Mouse (Mus musculus): Measurements from ENCODE around the gene Upk1b. TPM values are rescaled to one million over a fixed set of nuclear protein-coding genes. Genes with fewer than 3 reads are reported as not detected.

Upk1b gene
- polyA plus RNA-seq, 1 experiment from 2014 or later: not detected

GRCm38 (mm10) chr16:38760239-38760638, 39.9 kb downstream of the Upk1b start:
- Histone ChIP-seq H3K9ac (no peak overlapping the region), H3K9me3 (replicated peaks) (no peaks in the 10 kb centered on the region), H3K27ac (no peak overlapping the region), H3K36me3 (ENCODE audit: poor library complexity, severe bottlenecking) (peaks cover 17% of the 10 kb centered on the region), H3K4me2 (no peak overlapping the region), H3K4me3 (no peak overlapping the region), H3K27me3 (no peaks in the 10 kb centered on the region), H3K4me1 (peaks cover 8% of the 10 kb centered on the region; the same call in 1 of the 2 replicates)
- 98% methylated on average over 5 of the region's 5 CpGs for WGBS
- ATAC-seq: no peak

DNA sequence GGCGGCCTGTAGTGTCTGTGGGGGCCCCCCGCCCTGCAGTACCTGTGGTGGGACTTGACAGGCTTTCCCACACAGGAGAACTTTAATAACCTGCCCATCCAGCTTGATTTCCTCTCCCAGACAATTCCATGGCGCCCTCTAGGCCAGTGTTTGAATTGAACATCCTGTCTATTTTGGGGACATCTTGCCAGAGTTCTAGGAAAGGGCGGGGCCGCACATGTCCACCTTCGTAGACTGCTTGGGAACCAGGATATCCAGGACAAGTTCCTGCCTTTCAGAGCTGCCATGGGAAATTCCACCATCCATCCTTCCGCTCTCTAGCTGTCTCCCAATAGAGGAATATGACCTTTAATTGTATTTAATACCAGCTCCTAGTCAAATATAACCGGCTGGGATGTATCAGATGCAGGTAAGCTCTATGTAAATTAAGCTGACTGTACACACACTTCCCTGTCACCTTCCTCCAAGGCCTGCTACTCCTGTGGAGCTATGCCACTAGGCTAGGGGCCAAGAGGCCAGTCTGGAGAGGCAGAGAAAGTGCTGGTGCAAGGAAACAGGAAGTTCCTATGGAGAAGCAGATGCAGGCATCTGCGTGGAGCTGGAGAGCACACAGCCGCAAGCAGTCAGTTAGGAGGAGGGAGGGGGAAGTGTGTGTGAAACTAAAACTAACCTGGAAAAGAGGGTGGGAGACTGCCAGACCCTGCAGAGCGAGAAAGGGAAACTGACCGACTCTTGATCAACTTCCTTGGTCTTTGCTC, 41.8 kb downstream of the Upk1b start:
- Histone ChIP-seq H3K4me3 (no peak overlapping the region), H3K4me1 (peaks cover 8% of the 10 kb centered on the region; the same call in 1 of the 2 replicates), H3K27me3 (no peaks in the 10 kb centered on the region), H3K4me2 (no peak overlapping the region), H3K9me3 (replicated peaks) (no peaks in the 10 kb centered on the region), H3K9ac (no peak overlapping the region), H3K36me3 (ENCODE audit: poor library complexity, severe bottlenecking) (peaks cover 21% of the 10 kb centered on the region), H3K27ac (no peak overlapping the region)
- WGBS: 91% methylated on average over 12 of the region's 12 CpGs
- no peak for ATAC-seq

- Histone ChIP-seq H3K27ac (no peak overlapping the region), H3K27me3 (no peaks in the 10 kb centered on the region), H3K4me3 (no peak overlapping the region), H3K9me3 (replicated peaks) (no peaks in the 10 kb centered on the region), H3K4me1 (peaks cover 8% of the 10 kb centered on the region; the same call in 1 of the 2 replicates), H3K9ac (no peak overlapping the region), H3K4me2 (no peak overlapping the region), H3K36me3 (ENCODE audit: poor library complexity, severe bottlenecking) (peaks cover 23% of the 10 kb centered on the region)
- no peak for ATAC-seq
- WGBS: 96% methylated on average over 19 of the region's 19 CpGs
Measured at GRCm38 (mm10) chr16:38757626-38758025, 42.5 kb downstream of the Upk1b start.

DNA sequence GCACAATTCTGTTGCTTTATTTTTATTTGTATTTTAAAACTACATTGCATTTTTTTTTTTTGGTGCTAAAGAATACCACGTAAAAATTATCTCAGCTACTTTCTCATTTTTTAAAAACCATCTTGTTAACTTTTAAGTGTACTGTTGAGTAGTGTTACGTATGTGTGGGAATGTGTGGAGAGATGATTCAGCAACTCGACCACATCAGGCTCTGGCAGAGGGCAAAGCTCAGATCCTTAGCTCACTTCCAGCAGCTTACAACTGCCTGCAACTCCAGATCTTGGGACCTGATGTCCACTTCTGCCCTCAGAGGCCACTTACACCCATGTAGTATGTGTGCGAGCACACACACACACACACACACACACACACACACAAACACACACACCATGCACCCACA, 43.6 kb downstream of the Upk1b start:
- Histone ChIP-seq H3K4me1 (peaks cover 8% of the 10 kb centered on the region; the same call in 1 of the 2 replicates), H3K27me3 (no peaks in the 10 kb centered on the region), H3K4me2 (no peak overlapping the region), H3K9ac (no peak overlapping the region), H3K27ac (no peak overlapping the region), H3K36me3 (ENCODE audit: poor library complexity, severe bottlenecking) (peaks cover 23% of the 10 kb centered on the region), H3K9me3 (replicated peaks) (no peaks in the 10 kb centered on the region), H3K4me3 (no peak overlapping the region)
- ATAC-seq: no peak
- 74% methylated on average over 4 of the region's 4 CpGs for WGBS

- Histone ChIP-seq H3K4me1 (peaks cover 8% of the 10 kb centered on the region; the same call in 1 of the 2 replicates), H3K4me2 (peak overlapping the region; percentile 7; the same call in 1 of the 2 replicates), H3K27ac (no peak overlapping the region), H3K27me3 (no peaks in the 10 kb centered on the region), H3K9ac (no peak overlapping the region), H3K9me3 (replicated peaks) (no peaks in the 10 kb centered on the region), H3K36me3 (ENCODE audit: poor library complexity, severe bottlenecking) (peaks cover 23% of the 10 kb centered on the region), H3K4me3 (no peak overlapping the region)
- WGBS: 26% methylated on average over 5 of the region's 5 CpGs
- 0 out of 2 replicates have a peak, but pooled peaks have one; percentile 48 for ATAC-seq
Measured at GRCm38 (mm10) chr16:38756177-38756503, 44.0 kb downstream of the Upk1b start.

GRCm38 (mm10) chr16:38755452-38756176, 44.5 kb downstream of the Upk1b start:
- H3K9me3 ChIP-seq (replicated peaks): no peaks in the 10 kb centered on the region

GRCm38 (mm10) chr16:38753631-38754030, 46.5 kb downstream of the Upk1b start:
- 70% methylated on average over 11 of the region's 11 CpGs for WGBS
- Histone ChIP-seq H3K27ac (no peak overlapping the region), H3K4me1 (peaks cover 8% of the 10 kb centered on the region; the same call in 1 of the 2 replicates), H3K9ac (no peak overlapping the region), H3K9me3 (replicated peaks) (no peaks in the 10 kb centered on the region), H3K4me3 (no peak overlapping the region), H3K36me3 (ENCODE audit: poor library complexity, severe bottlenecking) (peaks cover 19% of the 10 kb centered on the region), H3K4me2 (no peak overlapping the region), H3K27me3 (no peaks in the 10 kb centered on the region)
- no peak for ATAC-seq

More at GRCm38 (mm10) chr16:38755452-38756176, 44.5 kb downstream of the Upk1b start:
- ATAC-seq: no peak
- Histone ChIP-seq H3K27ac (no peak overlapping the region), H3K27me3 (no peaks in the 10 kb centered on the region), H3K4me3 (no peak overlapping the region), H3K9ac (no peak overlapping the region), H3K36me3 (ENCODE audit: poor library complexity, severe bottlenecking) (peaks cover 23% of the 10 kb centered on the region), H3K4me2 (no peak overlapping the region), H3K4me1 (peaks cover 8% of the 10 kb centered on the region; the same call in 1 of the 2 replicates)
- WGBS: 83% methylated on average over 7 of the region's 7 CpGs

DNA sequence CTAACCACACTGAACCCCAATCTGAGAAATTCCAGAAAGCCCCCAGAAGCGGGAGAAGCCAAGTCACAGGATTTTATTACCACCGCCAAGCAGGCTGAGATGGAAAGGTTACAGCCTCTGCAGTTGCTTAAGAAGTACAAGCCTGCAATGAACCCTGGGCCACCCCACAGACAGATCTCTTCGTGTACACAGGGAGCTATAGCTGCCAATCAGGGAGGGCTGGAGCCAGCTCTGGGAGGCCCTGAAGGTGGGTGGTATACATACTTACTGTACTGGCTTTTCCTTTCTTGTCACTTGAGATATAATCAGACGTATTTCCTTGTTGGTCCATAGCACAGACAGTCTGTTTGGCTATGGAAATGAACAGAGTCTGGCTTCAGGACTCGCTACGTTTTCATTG, 49.3 kb downstream of the Upk1b start:
- H3K36me3 ChIP-seq (ENCODE audit: poor library complexity, severe bottlenecking): 0 out of 2 replicates have a peak, but pooled peaks cover 6% of the 10 kb centered on the region
- H3K27me3 ChIP-seq: no peaks in the 10 kb centered on the region
- no peak overlapping the region for H3K27ac ChIP-seq
- H3K9me3 ChIP-seq (replicated peaks): no peaks in the 10 kb centered on the region
- H3K4me2 ChIP-seq: no peak overlapping the region
- WGBS: 84% methylated on average over 6 of the region's 6 CpGs
- no peak overlapping the region for H3K4me3 ChIP-seq
- no peak for ATAC-seq
- H3K4me1 ChIP-seq: peaks cover 3% of the 10 kb centered on the region; the same call in 1 of the 2 replicates
- H3K9ac ChIP-seq: no peak overlapping the region

DNA sequence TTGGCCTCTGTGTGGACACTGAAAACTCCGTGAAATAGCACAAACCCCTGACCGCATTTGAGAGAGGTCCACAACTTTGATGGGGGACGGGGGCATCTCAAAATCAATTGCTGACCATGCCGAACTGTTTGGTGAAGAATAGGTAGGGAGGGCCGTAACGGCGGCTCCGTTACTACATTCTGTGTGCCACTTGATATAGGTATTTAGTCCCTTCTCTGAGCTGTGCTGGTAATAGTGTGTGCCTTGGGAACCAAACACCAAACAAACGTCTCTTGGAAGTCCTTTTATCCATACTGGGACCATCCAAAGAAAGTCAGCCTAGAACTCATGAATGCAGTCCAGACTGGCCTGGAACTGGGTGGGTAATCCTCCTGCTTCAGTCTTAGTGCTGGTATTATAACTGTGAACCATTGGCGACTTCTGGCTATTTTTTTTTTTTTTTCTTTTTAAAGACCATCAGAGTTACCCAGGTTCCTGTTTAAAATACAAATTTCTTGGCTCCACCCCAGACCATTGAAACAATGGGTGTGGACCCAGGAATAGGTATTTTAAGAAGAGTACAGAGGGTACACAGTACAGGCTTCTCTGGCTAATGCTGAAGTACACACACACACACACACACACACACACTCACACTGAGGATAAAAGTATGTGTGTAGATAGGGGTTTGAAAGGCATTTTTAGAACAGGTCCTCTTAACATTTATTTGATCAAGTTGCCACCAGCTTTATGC, 56.0 kb downstream of the Upk1b start:
- Histone ChIP-seq H3K4me3 (no peak overlapping the region), H3K9me3 (replicated peaks) (no peaks in the 10 kb centered on the region), H3K4me2 (no peak overlapping the region), H3K9ac (no peak overlapping the region), H3K36me3 (ENCODE audit: poor library complexity, severe bottlenecking) (no peaks in the 10 kb centered on the region), H3K4me1 (peaks cover 8% of the 10 kb centered on the region; the same call in 1 of the 2 replicates), H3K27me3 (no peaks in the 10 kb centered on the region), H3K27ac (no peak overlapping the region)
- ATAC-seq: no peak
- 89% methylated on average over 10 of the region's 10 CpGs for WGBS

- WGBS: under 1% methylated on average over 13 of the region's 13 CpGs
- peak; percentile 67 for ATAC-seq
- Histone ChIP-seq H3K4me3 (peak overlapping the region; percentile 80), H3K4me2 (peak overlapping the region; percentile 89), H3K4me1 (peaks cover 8% of the 10 kb centered on the region; the same call in 1 of the 2 replicates), H3K9ac (peak overlapping the region; percentile 86), H3K27ac (peak overlapping the region; percentile 44; the same call in 1 of the 2 replicates), H3K27me3 (no peaks in the 10 kb centered on the region), H3K9me3 (replicated peaks) (no peaks in the 10 kb centered on the region), H3K36me3 (ENCODE audit: poor library complexity, severe bottlenecking) (no peaks in the 10 kb centered on the region)
Measured at GRCm38 (mm10) chr16:38742659-38743131, 57.4 kb downstream of the Upk1b start.

GRCm38 (mm10) chr16:38742113-38742658, 57.9 kb downstream of the Upk1b start, which contains the start of gene B4galt4:
Gene B4galt4 (plus strand): TSS chr16:38742264.
- ATAC-seq: peak; percentile 97
- WGBS: under 1% methylated on average over 59 of the region's 69 CpGs
- H3K4me1 ChIP-seq: peaks cover 8% of the 10 kb centered on the region; the same call in 1 of the 2 replicates
- H3K9ac ChIP-seq: peak within 1 kb of the TSS; percentile 86
- H3K27ac ChIP-seq: peak within 1 kb of the TSS; percentile 44
- no peaks in the 10 kb centered on the region for H3K36me3 ChIP-seq (ENCODE audit: poor library complexity, severe bottlenecking)
- H3K9me3 ChIP-seq (replicated peaks): no peaks in the 10 kb centered on the region
- H3K27me3 ChIP-seq: no peaks in the 10 kb centered on the region
- peak within 1 kb of the TSS; percentile 89 for H3K4me2 ChIP-seq
- H3K4me3 ChIP-seq: peak within 1 kb of the TSS; percentile 80

All from forebrain, embryonic 13.5 days (tissue).